Mouse (Mus musculus) heart, embryonic 12.5 days (tissue): Measurements from ENCODE around the gene Csnk1g1. TPM values are rescaled to one million over a fixed set of nuclear protein-coding genes. Genes with fewer than 3 reads are reported as not detected.

Experiments
- ATAC-seq: fragments of 200-750 bp; cut with Nextera tagmentation; 2 replicates; pipeline ENCODE4 v1.8.0; 2017; ENCODE audit warnings: moderate TSS enrichment, moderate library complexity; ENCODE audit not compliant: insufficient number of reproducible peaks, low FRiP score
- H3K27ac ChIP-seq: fragments of 300-500 bp; sonication (generic); 2 replicates; pipeline ENCODE4 v1.5.1; 2016; ENCODE audit warnings: mild to moderate bottlenecking, moderate library complexity; ENCODE audit not compliant: poor library complexity, severe bottlenecking
- H3K27me3 ChIP-seq: fragments of 300-500 bp; sonication (generic); replicated peaks from 2 replicates; pipeline ENCODE4 v1.6.1; 2016; ENCODE audit warnings: mild to moderate bottlenecking, moderate library complexity
- H3K36me3 ChIP-seq: fragments of 300-500 bp; sonication (generic); 2 replicates; pipeline ENCODE4 v1.6.1; 2016; ENCODE audit warnings: mild to moderate bottlenecking, moderate library complexity
- H3K4me1 ChIP-seq: fragments of 300-500 bp; sonication (generic); replicated peaks from 2 replicates; pipeline ENCODE4 v1.6.1; 2016; ENCODE audit warnings: mild to moderate bottlenecking
- H3K4me2 ChIP-seq: fragments of 300-500 bp; sonication (generic); 2 replicates; pipeline ENCODE4 v1.6.1; 2016; ENCODE audit warnings: mild to moderate bottlenecking, moderate library complexity
- H3K4me3 ChIP-seq: fragments of 300-500 bp; sonication (generic); 2 replicates; pipeline ENCODE4 v1.5.1; 2016; ENCODE audit warnings: mild to moderate bottlenecking
- H3K9ac ChIP-seq: fragments of 300-500 bp; sonication (generic); 2 replicates; pipeline ENCODE4 v1.6.1; 2016; ENCODE audit warnings: mild to moderate bottlenecking, moderate library complexity
- H3K9me3 ChIP-seq: fragments of 300-500 bp; sonication (generic); replicated peaks from 2 replicates; pipeline ENCODE4 v1.6.1; 2016; ENCODE audit warnings: mild to moderate bottlenecking, moderate library complexity
- WGBS: fragments of 180-500 bp; shearing (Covaris S2); methylation state at CpG from one replicate; pipeline ENCODE4 v1.1.7; 2016; 5-methylcytosine and 5-hydroxymethylcytosine counted together
- polyA plus RNA-seq: library from polyadenylated mRNA; unstranded; fragments of >200 nt; fragmentation: Nextera tagmentation; extraction: Ambion mirVana; gene quantifications from 2 replicates; pipeline ENCODE4 v1.2.1, GENCODE M21; 2016

The Csnk1g1 gene
- polyA plus RNA-seq, 1 experiment from 2014 or later: 11.9 TPM

DNA sequence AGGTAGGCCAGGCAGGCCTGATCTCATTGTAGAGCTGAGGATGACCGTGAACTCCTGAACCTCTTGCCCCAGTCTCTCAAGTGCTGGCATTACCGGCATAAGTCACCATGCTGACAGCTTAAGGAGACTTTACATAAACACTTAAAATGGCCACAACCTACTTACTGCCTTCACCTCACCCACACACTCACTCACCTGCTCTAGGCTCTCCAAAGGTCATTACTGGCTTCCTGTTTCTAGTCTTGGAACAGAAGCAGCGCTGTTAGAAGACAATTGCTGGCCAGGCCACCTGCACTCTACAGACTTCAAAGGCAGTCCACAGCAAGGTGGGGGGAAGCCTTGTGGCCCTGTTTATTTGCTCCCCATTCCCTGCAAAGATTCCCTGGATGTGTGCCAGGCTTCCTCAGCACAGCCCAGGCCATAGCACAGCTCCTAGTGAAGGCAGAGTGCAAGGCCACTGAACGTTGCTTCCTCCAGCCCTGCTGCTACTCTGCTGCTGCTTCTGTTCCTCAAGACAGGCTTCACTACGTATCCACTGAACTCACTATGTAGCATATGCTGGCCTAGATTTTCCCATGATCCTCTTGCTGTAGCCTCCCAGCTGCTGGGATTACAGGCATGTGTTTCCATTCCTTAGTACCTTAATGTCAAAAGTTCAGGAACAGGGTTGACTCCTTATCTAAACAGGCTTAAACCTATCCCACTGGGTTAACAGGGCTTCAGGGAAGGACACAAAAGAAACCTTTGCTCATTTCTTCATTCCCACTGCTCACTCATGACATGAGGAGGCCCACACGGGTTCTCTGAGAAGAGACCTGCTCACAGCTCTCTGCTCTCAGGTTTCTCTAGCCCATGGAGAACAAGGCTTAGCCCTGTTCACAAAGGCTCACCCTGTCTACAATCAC lies 182.9 kb downstream of the Csnk1g1 start:
- Histone ChIP-seq H3K9me3 (no peaks in the 10 kb centered on the region), H3K4me2 (no peak overlapping the region), H3K4me3 (no peak overlapping the region), H3K27ac (peak overlapping the region; percentile 30; the same call in 1 of the 2 replicates), H3K27me3 (no peaks in the 10 kb centered on the region), H3K36me3 (peaks cover 90% of the 10 kb centered on the region), H3K4me1 (peaks cover 22% of the 10 kb centered on the region), H3K9ac (no peak overlapping the region)
- WGBS: 70% methylated on average over 6 of the region's 6 CpGs
- ATAC-seq: no peak

DNA sequence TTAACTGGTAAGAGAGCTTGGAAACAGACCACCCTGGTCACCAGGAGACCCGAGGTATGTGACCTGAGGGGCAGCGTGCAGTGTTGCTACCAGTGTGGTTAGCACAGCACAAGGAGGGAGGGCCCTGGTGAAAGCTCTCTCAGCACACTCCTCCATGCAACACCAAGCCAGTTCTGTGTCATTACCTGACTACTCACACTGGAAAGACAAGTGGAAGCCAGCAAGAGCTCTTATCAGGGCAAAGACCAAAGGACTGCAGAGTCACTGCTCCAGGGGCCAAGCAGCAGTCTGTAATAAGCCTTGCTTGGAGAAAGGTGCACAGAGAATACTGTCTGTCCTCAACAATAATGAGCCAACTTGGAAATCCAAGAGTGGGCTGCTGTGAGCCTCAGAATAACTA lies 183.9 kb downstream of the Csnk1g1 start:
- H3K36me3 ChIP-seq: peaks cover 89% of the 10 kb centered on the region
- no peaks in the 10 kb centered on the region for H3K9me3 ChIP-seq
- WGBS: 40% methylated on average over 2 of the region's 2 CpGs
- no peak overlapping the region for H3K27ac ChIP-seq
- ATAC-seq: no peak
- no peak overlapping the region for H3K4me2 ChIP-seq
- no peaks in the 10 kb centered on the region for H3K27me3 ChIP-seq
- H3K4me3 ChIP-seq: no peak overlapping the region
- H3K9ac ChIP-seq: 0 out of 2 replicates have a peak overlapping the region, but pooled peaks have one; percentile 29
- H3K4me1 ChIP-seq: peaks cover 22% of the 10 kb centered on the region

Other genes starting within 250 kb of the Csnk1g1 start
- 239 and 245 TPM in 2 replicates for gene Oaz2, start 240.9 kb upstream of the Csnk1g1 start, polyA plus RNA-seq
- 7.1 and 7.6 TPM in 2 replicates for gene Zfp609, start 81.4 kb upstream of the Csnk1g1 start, polyA plus RNA-seq
- gene Pclaf, start 18.7 kb upstream of the Csnk1g1 start, polyA plus RNA-seq: 116 and 120 TPM in 2 replicates
- gene Trip4, start 130 bp upstream of the Csnk1g1 start, polyA plus RNA-seq: 26.5 and 28.2 TPM in 2 replicates
- 405 and 410 TPM in 2 replicates for gene Ppib, start 151.3 kb downstream of the Csnk1g1 start, polyA plus RNA-seq
- gene Snx22, start 160.8 kb downstream of the Csnk1g1 start, polyA plus RNA-seq: 2.4 and 3.0 TPM in 2 replicates
- gene Snx1, start 217.7 kb downstream of the Csnk1g1 start, polyA plus RNA-seq: 68.8 and 72.1 TPM in 2 replicates
- 161 and 176 TPM in 2 replicates for gene Ciao2a, start 217.7 kb downstream of the Csnk1g1 start, polyA plus RNA-seq
- 6.4 and 8.1 TPM in 2 replicates for gene Dapk2, start 249.3 kb downstream of the Csnk1g1 start, polyA plus RNA-seq